Mouse (Mus musculus): ENCODE measurements at regions not wholly inside any gene's neighbourhood (a gene's known extent, or its start where the extent isn't known, plus 50 kb on each side); places are given as distances from the start of the nearest gene placed in this dataset.

DNA sequence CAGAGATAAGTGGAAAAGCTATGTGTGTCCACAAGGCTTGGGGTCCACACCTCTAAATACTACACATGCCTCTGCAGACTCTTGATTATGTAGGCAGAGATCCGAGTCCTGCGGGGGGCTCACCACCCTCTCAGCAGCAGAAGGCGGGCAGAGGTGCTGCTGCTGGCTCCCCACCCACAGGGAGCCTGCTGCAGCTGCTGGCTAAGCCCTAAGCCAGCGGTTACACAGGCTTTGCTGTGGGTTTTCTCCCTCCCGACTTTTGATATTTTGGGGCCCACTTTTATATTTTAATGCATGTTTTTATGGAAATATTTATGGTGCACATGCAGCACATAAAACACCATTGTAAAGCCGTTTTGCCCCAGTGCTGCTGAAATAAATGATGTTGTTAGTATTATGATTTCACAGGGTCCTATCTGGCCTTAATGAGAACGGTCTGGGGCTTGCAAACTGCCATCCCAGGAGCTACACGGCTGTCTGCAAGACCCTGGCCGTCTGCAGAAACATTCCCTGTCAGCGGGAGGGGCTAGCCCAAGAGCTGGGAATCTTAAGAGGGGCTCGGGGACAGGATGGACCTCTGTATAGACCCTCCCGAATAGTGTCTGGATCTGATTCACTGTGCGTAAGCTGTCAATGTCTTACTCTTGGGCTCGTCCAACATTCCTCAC lies 82.9 kb upstream of the Actrt2 start:
- peak overlapping the region; percentile 17; the same call in 1 of the 2 replicates for H3K4me2 ChIP-seq (replicated peaks; ENCODE audit: low read depth, low read length, severe bottlenecking)
- peak; percentile 79 for DNase-seq (ENCODE audit: low spot score)
- H3K9me3 ChIP-seq (ENCODE audit: control insufficient read depth, low read length): no peaks in the 10 kb centered on the region
- peaks cover 14% of the 10 kb centered on the region; the same call in 1 of the 2 replicates for H3K27me3 ChIP-seq (ENCODE audit: control insufficient read depth, insufficient read depth, low read length)
- peak; percentile 66 for ATAC-seq (ENCODE audit: low FRiP score, low read depth)
- H3K4me1 ChIP-seq (ENCODE audit: control insufficient read depth, insufficient read depth, low read length): peaks cover 50% of the 10 kb centered on the region
- H3K9ac ChIP-seq (ENCODE audit: low read depth, low read length, severe bottlenecking): no peak overlapping the region
- no peak overlapping the region for H3K4me3 ChIP-seq (replicated peaks; ENCODE audit: low read length)
- 19% methylated on average over 14 of the region's 14 CpGs for WGBS
- no peak for TF ChIP-seq POLR2A (IDR thresholded peaks at IDR 0.05; ENCODE audit: borderline replicate concordance, extremely low read depth, insufficient read depth, insufficient read length)
- no peaks in the 10 kb centered on the region for H3K36me3 ChIP-seq (ENCODE audit: control insufficient read depth, insufficient read depth, low read length)
- 0 out of 2 replicates have a peak overlapping the region, but pooled peaks have one; percentile 19 for H3K27ac ChIP-seq (replicated peaks; ENCODE audit: low read depth, low read length)

DNA sequence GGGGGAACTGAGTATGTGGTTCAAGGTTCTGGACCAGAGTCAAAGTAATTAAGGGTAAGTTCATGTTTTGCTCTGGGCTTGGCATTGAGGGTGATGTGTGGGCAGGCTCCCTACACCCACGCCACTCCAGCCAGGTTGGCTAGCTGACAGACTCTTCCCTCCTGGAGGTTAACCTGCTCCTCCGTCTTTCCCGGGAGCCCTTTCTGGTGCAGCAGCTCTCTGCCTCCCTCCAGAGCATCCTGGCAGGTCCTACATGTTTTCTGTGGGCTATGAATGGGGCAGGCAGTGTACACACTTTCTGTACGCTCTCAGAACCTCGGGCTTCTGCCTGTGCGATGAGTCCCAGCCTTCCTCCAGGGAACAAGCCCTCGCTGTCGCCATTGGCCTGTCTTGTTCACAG lies 82.8 kb upstream of the Ttc34 start:
- no peak for ATAC-seq (ENCODE audit: low FRiP score, low read depth)
- no peak overlapping the region for H3K4me3 ChIP-seq (replicated peaks; ENCODE audit: low read length)
- DNase-seq (ENCODE audit: low spot score): no peak
- peaks cover 38% of the 10 kb centered on the region for H3K4me1 ChIP-seq (ENCODE audit: control insufficient read depth, insufficient read depth, low read length)
- WGBS: 54% methylated on average over 8 of the region's 8 CpGs
- peaks cover 10% of the 10 kb centered on the region; the same call in 1 of the 2 replicates for H3K27me3 ChIP-seq (ENCODE audit: control insufficient read depth, insufficient read depth, low read length)
- H3K9me3 ChIP-seq (ENCODE audit: control insufficient read depth, low read length): no peaks in the 10 kb centered on the region
- H3K36me3 ChIP-seq (ENCODE audit: control insufficient read depth, insufficient read depth, low read length): no peaks in the 10 kb centered on the region
- H3K4me2 ChIP-seq (replicated peaks; ENCODE audit: low read depth, low read length, severe bottlenecking): no peak overlapping the region
- TF ChIP-seq POLR2A (IDR thresholded peaks at IDR 0.05; ENCODE audit: borderline replicate concordance, extremely low read depth, insufficient read depth, insufficient read length): no peak
- H3K27ac ChIP-seq (replicated peaks; ENCODE audit: low read depth, low read length): no peak overlapping the region
- H3K9ac ChIP-seq (ENCODE audit: low read depth, low read length, severe bottlenecking): no peak overlapping the region

DNA sequence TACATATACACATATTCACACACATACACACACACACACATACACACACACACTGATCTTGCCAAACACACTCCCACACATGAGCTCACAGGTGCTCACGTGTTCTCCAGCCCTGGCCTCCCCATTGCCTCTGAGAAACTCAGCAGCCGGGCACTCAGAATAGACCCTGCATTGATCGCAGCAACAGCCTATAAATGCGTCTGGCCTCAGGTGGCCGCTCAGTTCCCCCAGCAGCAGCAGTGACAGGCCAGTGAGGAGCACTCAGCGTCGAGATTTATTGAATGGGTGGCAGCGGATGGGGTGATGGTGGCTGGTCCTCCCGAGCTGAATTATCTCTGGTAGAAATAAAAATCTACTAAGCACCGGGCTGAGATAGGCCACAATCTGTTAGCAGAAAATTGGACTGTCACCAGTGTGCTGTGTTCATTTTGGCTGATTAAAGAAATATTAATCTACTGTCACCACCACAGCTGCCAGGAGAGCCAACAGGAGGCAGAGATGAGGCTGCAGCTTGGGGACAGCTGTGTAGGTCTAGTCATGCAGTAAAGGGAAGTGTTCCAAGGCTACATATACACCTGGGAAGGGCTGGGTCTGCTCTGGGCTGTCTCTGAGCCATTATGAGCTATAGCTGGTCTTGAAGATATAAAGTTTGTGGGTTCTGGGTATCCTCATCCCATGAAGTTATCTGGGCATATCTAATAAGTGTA lies 80.4 kb upstream of the Ttc34 start:
- Histone ChIP-seq H3K27me3 (ENCODE audit: control insufficient read depth, insufficient read depth, low read length) (peaks cover 7% of the 10 kb centered on the region; the same call in 1 of the 2 replicates), H3K4me3 (replicated peaks; ENCODE audit: low read length) (no peak overlapping the region), H3K36me3 (ENCODE audit: control insufficient read depth, insufficient read depth, low read length) (no peaks in the 10 kb centered on the region), H3K9ac (ENCODE audit: low read depth, low read length, severe bottlenecking) (no peak overlapping the region), H3K4me1 (ENCODE audit: control insufficient read depth, insufficient read depth, low read length) (peaks cover 17% of the 10 kb centered on the region), H3K9me3 (ENCODE audit: control insufficient read depth, low read length) (no peaks in the 10 kb centered on the region), H3K27ac (replicated peaks; ENCODE audit: low read depth, low read length) (no peak overlapping the region), H3K4me2 (replicated peaks; ENCODE audit: low read depth, low read length, severe bottlenecking) (no peak overlapping the region)
- 56% methylated on average over 10 of the region's 10 CpGs for WGBS
- no peak for TF ChIP-seq POLR2A (IDR thresholded peaks at IDR 0.05; ENCODE audit: borderline replicate concordance, extremely low read depth, insufficient read depth, insufficient read length)
- ATAC-seq (ENCODE audit: low FRiP score, low read depth): no peak
- no peak for DNase-seq (ENCODE audit: low spot score)

DNA sequence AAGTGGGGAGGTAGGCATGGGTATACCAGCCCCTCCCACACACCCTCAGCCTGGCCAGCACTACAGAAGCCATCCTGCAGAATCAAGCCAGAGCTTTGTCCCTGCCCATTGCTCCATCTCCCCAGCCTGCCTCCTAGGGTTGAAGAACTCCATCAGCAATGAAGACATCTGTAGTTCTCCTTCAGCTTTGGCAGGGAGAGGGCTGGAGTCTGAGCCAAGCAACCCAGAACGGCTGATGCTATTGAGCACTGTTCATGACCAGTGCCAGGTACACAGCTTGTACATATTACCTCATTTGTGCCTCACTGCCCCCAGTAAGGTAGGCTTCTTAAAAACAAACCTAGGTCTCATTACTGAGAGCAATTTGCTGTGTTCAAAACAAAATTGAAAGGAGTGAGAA lies 77.4 kb upstream of the Ttc34 start:
- H3K4me2 ChIP-seq (replicated peaks; ENCODE audit: low read depth, low read length, severe bottlenecking): no peak overlapping the region
- H3K27ac ChIP-seq (replicated peaks; ENCODE audit: low read depth, low read length): no peak overlapping the region
- ATAC-seq (ENCODE audit: low FRiP score, low read depth): no peak
- TF ChIP-seq POLR2A (IDR thresholded peaks at IDR 0.05; ENCODE audit: borderline replicate concordance, extremely low read depth, insufficient read depth, insufficient read length): no peak
- no peak overlapping the region for H3K9ac ChIP-seq (ENCODE audit: low read depth, low read length, severe bottlenecking)
- no peaks in the 10 kb centered on the region for H3K4me1 ChIP-seq (ENCODE audit: control insufficient read depth, insufficient read depth, low read length)
- no peaks in the 10 kb centered on the region for H3K9me3 ChIP-seq (ENCODE audit: control insufficient read depth, low read length)
- WGBS: 32% methylated on average over 1 of the region's 1 CpGs
- no peaks in the 10 kb centered on the region for H3K36me3 ChIP-seq (ENCODE audit: control insufficient read depth, insufficient read depth, low read length)
- DNase-seq (ENCODE audit: low spot score): no peak
- H3K27me3 ChIP-seq (ENCODE audit: control insufficient read depth, insufficient read depth, low read length): no peaks in the 10 kb centered on the region
- H3K4me3 ChIP-seq (replicated peaks; ENCODE audit: low read length): no peak overlapping the region

DNA sequence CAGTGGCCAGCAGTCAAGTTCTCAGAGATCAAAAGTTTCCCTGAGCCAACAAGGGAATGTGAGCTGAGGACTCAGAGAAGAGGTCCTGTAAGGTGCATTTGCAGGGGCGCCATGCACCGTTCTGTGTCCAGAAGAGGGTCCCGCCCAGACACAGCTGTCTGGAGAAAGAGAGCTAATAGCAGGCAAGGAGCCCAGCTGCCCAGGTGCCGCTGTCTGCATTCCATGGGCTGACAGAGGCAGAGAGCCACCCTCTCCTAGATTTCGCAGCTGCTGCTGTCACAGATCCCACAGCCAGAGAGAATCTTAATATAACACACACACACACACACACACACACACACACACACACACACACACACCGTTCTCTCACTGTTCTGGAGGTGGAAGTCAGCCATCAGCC lies 73.0 kb upstream of the Ttc34 start:
- DNase-seq (ENCODE audit: low spot score): no peak
- ATAC-seq (ENCODE audit: low FRiP score, low read depth): peak; percentile 74
- Histone ChIP-seq H3K9ac (ENCODE audit: low read depth, low read length, severe bottlenecking) (no peak overlapping the region), H3K36me3 (ENCODE audit: control insufficient read depth, insufficient read depth, low read length) (no peaks in the 10 kb centered on the region), H3K4me3 (replicated peaks; ENCODE audit: low read length) (no peak overlapping the region), H3K27ac (replicated peaks; ENCODE audit: low read depth, low read length) (no peak overlapping the region), H3K4me1 (ENCODE audit: control insufficient read depth, insufficient read depth, low read length) (peaks cover 6% of the 10 kb centered on the region; the same call in 1 of the 2 replicates), H3K27me3 (ENCODE audit: control insufficient read depth, insufficient read depth, low read length) (no peaks in the 10 kb centered on the region), H3K4me2 (replicated peaks; ENCODE audit: low read depth, low read length, severe bottlenecking) (no peak overlapping the region), H3K9me3 (ENCODE audit: control insufficient read depth, low read length) (no peaks in the 10 kb centered on the region)
- TF ChIP-seq POLR2A (IDR thresholded peaks at IDR 0.05; ENCODE audit: borderline replicate concordance, extremely low read depth, insufficient read depth, insufficient read length): no peak
- 61% methylated on average over 6 of the region's 6 CpGs for WGBS
